Mouse (Mus musculus): ENCODE data around the gene Rnasek. TPM values are rescaled to one million over a fixed set of nuclear protein-coding genes. Genes with fewer than 3 reads are reported as not detected.

Rnasek gene
- polyA plus RNA-seq, 1 experiment from 2014 or later, result 136 TPM

DNA sequence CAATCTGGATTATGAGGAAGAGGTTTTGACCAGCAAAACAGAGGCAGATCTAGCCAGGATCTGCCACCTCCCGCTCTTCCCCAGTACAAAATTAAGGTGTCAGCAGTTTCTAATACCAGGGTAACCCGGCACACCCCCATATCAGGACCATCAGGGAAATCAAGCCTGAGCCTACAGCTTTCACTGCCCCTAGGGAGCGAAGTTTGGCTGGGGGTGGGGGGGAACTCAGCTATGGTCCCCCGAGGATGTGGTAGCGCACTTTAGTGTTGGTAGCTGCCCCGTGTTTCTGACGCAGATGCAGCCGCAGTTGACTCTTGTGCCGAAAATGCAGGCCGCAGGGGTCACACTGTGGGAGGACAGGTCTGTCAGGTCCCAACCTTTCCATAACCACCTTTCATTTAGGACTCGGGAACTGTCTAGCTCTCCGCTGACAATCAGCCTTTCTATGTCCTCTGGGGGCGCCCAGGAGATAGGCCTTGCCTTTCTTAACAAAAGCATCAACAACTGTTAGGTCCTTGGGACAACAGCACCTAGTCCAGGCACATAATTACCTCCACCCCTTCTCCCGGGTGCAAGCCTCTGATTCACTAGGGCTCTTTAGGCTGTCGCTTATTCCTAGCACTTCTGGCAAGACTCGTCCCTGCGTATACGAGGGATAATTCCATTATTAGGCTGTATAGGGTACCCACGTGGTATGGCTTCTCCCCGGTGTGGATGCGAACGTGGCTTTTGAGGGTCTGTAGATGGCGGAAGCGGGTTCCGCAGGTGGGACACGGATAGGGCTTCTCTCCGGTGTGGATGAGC lies 13.6 kb downstream of the Rnasek start:
- Histone ChIP-seq H3K36me3 (no peaks in the 10 kb centered on the region), H3K4me2 (replicated peaks) (peak overlapping the region; percentile 35), H3K27ac (no peak overlapping the region), H3K9ac (no peak overlapping the region; the same call in 1 of the 2 replicates), H3K9me3 (no peaks in the 10 kb centered on the region), H3K4me1 (0 out of 2 replicates have a peak, but pooled peaks cover 3% of the 10 kb centered on the region), H3K4me3 (peak overlapping the region; percentile 13), H3K27me3 (peaks cover 78% of the 10 kb centered on the region)
- no peak for ATAC-seq (ENCODE audit: insufficient number of reproducible peaks, insufficient read depth, low FRiP score, low TSS enrichment)
- WGBS, result 13% methylated on average over 27 of the region's 27 CpGs

- H3K4me3 ChIP-seq, result no peak overlapping the region
- 85% methylated on average over 9 of the region's 9 CpGs for whole genome bisulfite sequencing
- no peak overlapping the region for H3K4me2 ChIP-seq (replicated peaks)
- peaks cover 18% of the 10 kb centered on the region; the same call in 1 of the 2 replicates for H3K4me1 ChIP-seq
- no peak for ATAC-seq (ENCODE audit: insufficient number of reproducible peaks, insufficient read depth, low FRiP score, low TSS enrichment)
- peaks cover 68% of the 10 kb centered on the region for H3K27me3 ChIP-seq
- no peaks in the 10 kb centered on the region for H3K9me3 ChIP-seq
- no peaks in the 10 kb centered on the region for H3K36me3 ChIP-seq
- no peak overlapping the region for H3K9ac ChIP-seq
- no peak overlapping the region for H3K27ac ChIP-seq
Observed at GRCm38 (mm10) chr11:70223724-70224123, 15.9 kb downstream of the Rnasek start.

- H3K4me1 ChIP-seq, result peaks cover 22% of the 10 kb centered on the region; the same call in 1 of the 2 replicates
- H3K9ac ChIP-seq, result peak overlapping the region; percentile 47
- no peaks in the 10 kb centered on the region for H3K9me3 ChIP-seq
- H3K27ac ChIP-seq, result peak overlapping the region; percentile 64; the same call in 1 of the 2 replicates
- peaks cover 4% of the 10 kb centered on the region; the same call in 1 of the 2 replicates for H3K36me3 ChIP-seq
- peak overlapping the region; percentile 46 for H3K4me3 ChIP-seq
- no peak for ATAC-seq (ENCODE audit: insufficient number of reproducible peaks, insufficient read depth, low FRiP score, low TSS enrichment)
- 9% methylated on average over 14 of the region's 14 CpGs for WGBS
- peaks cover 62% of the 10 kb centered on the region for H3K27me3 ChIP-seq
- peak overlapping the region; percentile 65 for H3K4me2 ChIP-seq (replicated peaks)
Observed at GRCm38 (mm10) chr11:70221603-70222500, 17.8 kb downstream of the Rnasek start.

DNA sequence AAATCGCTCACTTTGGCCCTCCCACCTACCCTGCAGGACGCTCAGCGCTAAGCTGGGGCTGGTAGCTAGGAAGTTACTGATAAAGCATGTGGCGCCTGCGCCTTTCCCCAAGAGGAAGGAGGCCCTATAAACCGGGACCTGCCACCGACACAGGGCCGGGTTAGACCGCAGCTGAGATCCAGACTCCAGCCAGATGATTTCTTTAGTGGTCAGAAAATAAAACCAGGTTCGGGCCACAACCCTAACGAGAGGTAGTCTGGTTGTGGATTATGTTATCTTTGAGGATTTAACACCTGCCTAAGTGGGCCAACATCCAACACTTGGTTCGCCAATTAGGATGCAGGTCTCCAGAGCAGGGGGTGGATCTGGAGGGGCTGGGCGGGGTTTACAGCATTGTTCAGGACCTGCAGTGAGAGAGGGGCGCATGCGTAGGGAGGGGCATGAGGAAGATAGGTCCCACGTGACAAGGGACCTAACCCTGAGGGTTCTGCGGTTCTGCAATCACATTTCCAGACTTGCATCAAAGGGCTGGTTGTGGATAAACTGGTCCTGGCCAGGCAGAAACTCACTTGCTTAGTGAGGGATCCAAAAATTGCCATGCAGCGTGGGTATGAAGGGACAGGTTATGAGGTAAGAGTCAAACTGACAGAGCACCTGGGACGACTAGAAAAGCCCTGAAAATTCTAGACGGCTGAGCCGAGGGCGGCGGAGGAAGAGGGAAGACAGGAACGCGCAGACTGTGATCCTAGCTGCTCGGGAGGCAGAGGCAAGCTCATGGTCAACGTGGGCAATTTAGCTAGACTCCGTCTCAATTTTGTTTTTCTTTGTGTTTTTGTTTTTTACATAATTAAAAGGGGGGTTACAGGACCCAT lies 18.7 kb downstream of the Rnasek start, which contains the start of gene Slc16a13:
TSS of gene Slc16a13 (minus strand) at position 334 of the 872 bp plus-strand sequence.
- H3K4me3 ChIP-seq, result peak within 1 kb of the TSS; percentile 46
- H3K27me3 ChIP-seq, result peaks cover 62% of the 10 kb centered on the region
- H3K9me3 ChIP-seq, result no peaks in the 10 kb centered on the region
- H3K27ac ChIP-seq, result peak within 1 kb of the TSS; percentile 65
- H3K4me1 ChIP-seq, result peaks cover 22% of the 10 kb centered on the region; the same call in 1 of the 2 replicates
- peak; percentile 85 for ATAC-seq (ENCODE audit: insufficient number of reproducible peaks, insufficient read depth, low FRiP score, low TSS enrichment)
- H3K9ac ChIP-seq, result peak within 1 kb of the TSS; percentile 67
- peak within 1 kb of the TSS; percentile 65 for H3K4me2 ChIP-seq (replicated peaks)
- under 1% methylated on average over 28 of the region's 28 CpGs for WGBS
- H3K36me3 ChIP-seq, result peaks cover 6% of the 10 kb centered on the region; the same call in 1 of the 2 replicates

DNA sequence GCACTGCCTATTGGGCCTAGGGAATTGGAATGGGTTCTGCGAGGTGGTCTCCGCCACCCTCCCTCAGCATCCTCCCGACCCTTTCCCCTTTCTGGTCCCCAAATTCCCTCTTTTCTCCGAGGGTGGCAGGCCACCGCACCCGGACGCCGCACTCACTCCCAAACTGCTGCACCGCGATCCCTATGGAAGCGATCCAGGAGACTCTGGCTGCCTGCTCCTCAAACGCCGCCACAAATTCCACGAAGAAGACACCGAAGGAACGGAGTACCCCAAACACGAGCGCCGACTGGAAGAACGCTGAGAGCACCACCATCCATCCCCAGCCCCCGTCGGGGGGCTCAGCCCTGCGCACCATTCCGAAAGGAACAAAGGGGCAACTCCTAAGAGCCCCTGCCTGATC lies 19.3 kb downstream of the Rnasek start:
- H3K27me3 ChIP-seq, result peaks cover 62% of the 10 kb centered on the region
- ATAC-seq (ENCODE audit: insufficient number of reproducible peaks, insufficient read depth, low FRiP score, low TSS enrichment), result no peak
- 2% methylated on average over 24 of the region's 24 CpGs for WGBS

DNA sequence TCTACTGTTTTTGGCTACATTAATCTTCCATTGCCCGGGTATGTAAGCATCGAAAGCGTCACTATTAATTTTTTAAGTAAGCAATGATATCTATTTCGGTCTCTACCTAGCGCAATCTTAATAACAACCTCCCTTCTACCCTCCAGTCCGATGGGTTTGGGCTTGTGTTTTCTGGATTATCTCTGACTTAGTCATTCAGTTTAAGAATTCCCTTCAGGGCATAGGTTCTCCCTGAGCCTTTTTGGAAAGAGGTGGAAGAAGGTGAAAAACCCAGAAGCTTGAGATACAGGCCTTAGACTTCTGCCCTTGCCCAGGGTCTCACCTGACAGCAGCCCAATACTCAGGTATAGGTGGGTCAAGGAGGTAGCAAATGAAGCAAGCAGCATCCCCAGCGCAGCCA lies 19.8 kb downstream of the Rnasek start:
- peaks cover 62% of the 10 kb centered on the region for H3K27me3 ChIP-seq
- peaks cover 29% of the 10 kb centered on the region for H3K4me1 ChIP-seq
- peaks cover 6% of the 10 kb centered on the region; the same call in 1 of the 2 replicates for H3K36me3 ChIP-seq
- H3K4me3 ChIP-seq, result peak overlapping the region; percentile 46
- peak overlapping the region; percentile 67 for H3K9ac ChIP-seq
- peak overlapping the region; percentile 65 for H3K4me2 ChIP-seq (replicated peaks)
- 59% methylated on average over 7 of the region's 7 CpGs for WGBS
- H3K27ac ChIP-seq, result peak overlapping the region; percentile 65; the same call in 1 of the 2 replicates
- no peaks in the 10 kb centered on the region for H3K9me3 ChIP-seq
- no peak for ATAC-seq (ENCODE audit: insufficient number of reproducible peaks, insufficient read depth, low FRiP score, low TSS enrichment)

More for the DNA sequence above, 19.3 kb downstream of the Rnasek start:
- peaks cover 26% of the 10 kb centered on the region; the same call in 1 of the 2 replicates for H3K4me1 ChIP-seq
- peaks cover 6% of the 10 kb centered on the region; the same call in 1 of the 2 replicates for H3K36me3 ChIP-seq
- H3K27ac ChIP-seq, result peak overlapping the region; percentile 65
- peak overlapping the region; percentile 46 for H3K4me3 ChIP-seq
- H3K9me3 ChIP-seq, result no peaks in the 10 kb centered on the region
- H3K4me2 ChIP-seq (replicated peaks), result peak overlapping the region; percentile 65
- peak overlapping the region; percentile 67 for H3K9ac ChIP-seq

GRCm38 (mm10) chr11:70218741-70219470 lies 20.7 kb downstream of the Rnasek start:
- Histone ChIP-seq H3K9me3 (no peaks in the 10 kb centered on the region), H3K36me3 (peaks cover 6% of the 10 kb centered on the region; the same call in 1 of the 2 replicates), H3K9ac (peak overlapping the region; percentile 36; the same call in 1 of the 2 replicates), H3K27me3 (peaks cover 62% of the 10 kb centered on the region), H3K27ac (no peak overlapping the region), H3K4me3 (no peak overlapping the region), H3K4me1 (peaks cover 39% of the 10 kb centered on the region), H3K4me2 (replicated peaks) (peak overlapping the region; percentile 65)
- 85% methylated on average over 15 of the region's 15 CpGs for WGBS
- ATAC-seq (ENCODE audit: insufficient number of reproducible peaks, insufficient read depth, low FRiP score, low TSS enrichment), result no peak

GRCm38 (mm10) chr11:70218039-70218438 lies 21.6 kb downstream of the Rnasek start:
- Histone ChIP-seq H3K27me3 (peaks cover 65% of the 10 kb centered on the region), H3K4me2 (replicated peaks) (no peak overlapping the region), H3K9me3 (no peaks in the 10 kb centered on the region), H3K4me1 (peaks cover 42% of the 10 kb centered on the region), H3K4me3 (no peak overlapping the region), H3K36me3 (peaks cover 6% of the 10 kb centered on the region; the same call in 1 of the 2 replicates), H3K27ac (no peak overlapping the region), H3K9ac (no peak overlapping the region)
- ATAC-seq (ENCODE audit: insufficient number of reproducible peaks, insufficient read depth, low FRiP score, low TSS enrichment), result no peak
- WGBS, result 86% methylated on average over 4 of the region's 4 CpGs

GRCm38 (mm10) chr11:70216103-70216502 lies 23.5 kb downstream of the Rnasek start:
- WGBS, result 49% methylated on average over 3 of the region's 3 CpGs
- Histone ChIP-seq H3K36me3 (peaks cover 6% of the 10 kb centered on the region; the same call in 1 of the 2 replicates), H3K4me2 (replicated peaks) (no peak overlapping the region), H3K27ac (no peak overlapping the region), H3K4me3 (no peak overlapping the region), H3K9me3 (no peaks in the 10 kb centered on the region), H3K9ac (no peak overlapping the region), H3K4me1 (peaks cover 39% of the 10 kb centered on the region), H3K27me3 (peaks cover 68% of the 10 kb centered on the region)
- no peak for ATAC-seq (ENCODE audit: insufficient number of reproducible peaks, insufficient read depth, low FRiP score, low TSS enrichment)

GRCm38 (mm10) chr11:70215301-70215700 lies 24.3 kb downstream of the Rnasek start:
- ATAC-seq (ENCODE audit: insufficient number of reproducible peaks, insufficient read depth, low FRiP score, low TSS enrichment), result no peak
- Histone ChIP-seq H3K9ac (no peak overlapping the region), H3K27me3 (peaks cover 70% of the 10 kb centered on the region), H3K27ac (no peak overlapping the region), H3K4me1 (peaks cover 39% of the 10 kb centered on the region), H3K9me3 (no peaks in the 10 kb centered on the region), H3K36me3 (peaks cover 6% of the 10 kb centered on the region; the same call in 1 of the 2 replicates), H3K4me2 (replicated peaks) (peak overlapping the region; percentile 58; the same call in 1 of the 2 replicates), H3K4me3 (0 out of 2 replicates have a peak overlapping the region, but pooled peaks have one; percentile 37)
- WGBS, result 8% methylated on average over 22 of the region's 22 CpGs

Data from embryonic facial prominence, embryonic 12.5 days (tissue).